Mouse (Mus musculus): ENCODE measurements around the gene Dhrs1.

- TF ChIP-seq EP300 (IDR thresholded peaks at IDR 0.05; ENCODE audit: insufficient read depth, low read depth, low read length) (no peak), CTCF (IDR thresholded peaks at IDR 0.05) (no peak)
Observed at GRCm38 (mm10) chr14:55757566-55757965, 12.1 kb upstream of the Dhrs1 start.

Data from heart, adult 2 months (tissue).